Mouse (Mus musculus) lung, adult 2 months (tissue): ENCODE measurements around the gene Asrgl1.

Experiments used
- CTCF ChIP-seq: fragments of 200-500 bp; IDR thresholded peaks from 2 replicates; pipeline ENCODE4 v1.5.1; 2011; ENCODE audit warnings: mild to moderate bottlenecking, low read length, control low read depth; ENCODE audit not compliant: insufficient read depth
- POLR2A ChIP-seq: fragments of 200-500 bp; IDR thresholded peaks from 2 replicates; pipeline ENCODE4 v1.6.1; 2011; ENCODE audit warnings: low read depth, mild to moderate bottlenecking, control low read depth, low read length, borderline replicate concordance; ENCODE audit errors: extremely low read depth

- TF ChIP-seq CTCF = no peak
- TF ChIP-seq POLR2A = no peak
Measured at GRCm38 (mm10) chr19:9103986-9104385, 31.4 kb downstream of the Asrgl1 start.
